Mouse (Mus musculus) embryonic facial prominence, embryonic 14.5 days (tissue): Measurements from ENCODE around the gene Tead4. TPM values are rescaled to one million over a fixed set of nuclear protein-coding genes. Genes with fewer than 3 reads are reported as not detected.

Experiments
- ATAC-seq: fragments of 200-750 bp; cut with Nextera tagmentation; 2 replicates; pipeline ENCODE4 v1.8.0; 2017; ENCODE audit warnings: low read depth, moderate number of reproducible peaks, moderate TSS enrichment
- DNase-seq: peaks from one replicate; pipeline ENCODE4 v3.0.0-alpha.2; 2015; ENCODE audit warnings: low spot score
- H3K27ac ChIP-seq: fragments of 300-500 bp; sonication (generic); replicated peaks from 2 replicates; pipeline ENCODE4 v1.5.1; 2014; ENCODE audit warnings: low read depth, mild to moderate bottlenecking, low read length, moderate library complexity
- H3K27me3 ChIP-seq: fragments of 300-500 bp; sonication (generic); replicated peaks from 2 replicates; pipeline ENCODE4 v1.6.1; 2014; ENCODE audit warnings: low read length; ENCODE audit not compliant: control insufficient read depth, insufficient read depth
- H3K36me3 ChIP-seq: fragments of 300-500 bp; sonication (generic); 2 replicates; pipeline ENCODE4 v1.6.1; 2014; ENCODE audit warnings: low read length, mixed read lengths; ENCODE audit not compliant: control insufficient read depth, insufficient read depth
- H3K4me1 ChIP-seq: fragments of 300-500 bp; sonication (generic); 2 replicates; pipeline ENCODE4 v1.6.1; 2014; ENCODE audit warnings: antibody characterized with exemption, low read length; ENCODE audit not compliant: control insufficient read depth, insufficient read depth
- H3K4me2 ChIP-seq: fragments of 300-500 bp; sonication (generic); 2 replicates; pipeline ENCODE4 v1.6.1; 2014; ENCODE audit warnings: low read depth, mild to moderate bottlenecking, low read length, moderate library complexity, mixed read lengths
- H3K4me3 ChIP-seq: fragments of 300-500 bp; sonication (generic); 2 replicates; pipeline ENCODE4 v1.5.1; 2014; ENCODE audit warnings: low read depth, mild to moderate bottlenecking, low read length
- H3K9ac ChIP-seq: fragments of 300-500 bp; sonication (generic); 2 replicates; pipeline ENCODE4 v1.6.1; 2014; ENCODE audit warnings: low read depth, mild to moderate bottlenecking, low read length, moderate library complexity, mixed read lengths
- H3K9me3 ChIP-seq: fragments of 300-500 bp; sonication (generic); 2 replicates; pipeline ENCODE4 v1.6.1; 2016; ENCODE audit warnings: low read length; ENCODE audit not compliant: control insufficient read depth
- WGBS: fragments of 180-500 bp; shearing (Covaris S2); extraction: QIAGEN DNeasy Blood & Tissue Kit; methylation state at CpG from one replicate; pipeline ENCODE4 v1.1.7; 2014; 5-methylcytosine and 5-hydroxymethylcytosine counted together
- polyA plus RNA-seq: library from polyadenylated mRNA; unstranded; fragments of >200 nt; fragmentation: Nextera tagmentation; extraction: Ambion mirVana; gene quantifications from 2 replicates; pipeline ENCODE4 v1.2.1, GENCODE M21; 2014

The Tead4 gene
- polyA plus RNA-seq, 1 experiment from 2014 or later: 8.9 TPM

DNA sequence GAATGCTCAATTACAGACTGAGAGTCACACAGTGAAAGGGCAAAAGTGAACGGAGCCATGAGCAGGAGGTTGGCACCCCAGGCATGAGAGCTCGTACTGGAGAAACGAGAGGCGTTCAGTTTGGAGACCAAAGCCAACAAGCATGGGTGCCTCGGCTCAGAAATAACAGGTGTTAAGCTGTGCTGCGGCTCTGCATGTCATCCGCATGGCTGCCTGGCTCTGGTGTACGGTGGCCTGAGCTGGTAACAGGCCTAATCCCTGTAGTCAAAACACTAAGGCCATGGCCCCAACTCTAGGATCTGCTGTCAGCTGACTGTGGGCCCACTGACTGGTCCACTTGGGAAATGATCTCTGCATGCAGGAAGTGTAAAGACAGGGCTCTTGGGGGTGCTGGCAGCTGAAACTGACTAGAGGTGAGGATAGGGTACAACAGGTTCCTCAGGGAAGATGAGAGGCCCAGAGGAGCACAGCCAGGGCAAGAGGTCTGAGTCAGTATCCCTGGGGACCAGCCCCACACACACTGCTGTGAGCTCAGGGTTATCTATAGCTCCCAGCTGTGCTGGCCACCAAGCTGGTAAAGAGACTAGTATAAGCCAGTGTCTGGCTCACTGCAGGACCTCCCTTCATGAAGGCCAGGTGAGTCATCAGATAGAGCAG lies 35.6 kb downstream of the Tead4 start:
- Histone ChIP-seq H3K9ac (no peak overlapping the region), H3K4me2 (no peak overlapping the region), H3K4me1 (no peaks in the 10 kb centered on the region), H3K27me3 (no peaks in the 10 kb centered on the region), H3K27ac (no peak overlapping the region), H3K9me3 (no peaks in the 10 kb centered on the region), H3K36me3 (no peaks in the 10 kb centered on the region), H3K4me3 (no peak overlapping the region)
- peak; percentile 31 for DNase-seq
- ATAC-seq: peak; percentile 71
- 68% methylated on average over 8 of the region's 8 CpGs for WGBS

DNA sequence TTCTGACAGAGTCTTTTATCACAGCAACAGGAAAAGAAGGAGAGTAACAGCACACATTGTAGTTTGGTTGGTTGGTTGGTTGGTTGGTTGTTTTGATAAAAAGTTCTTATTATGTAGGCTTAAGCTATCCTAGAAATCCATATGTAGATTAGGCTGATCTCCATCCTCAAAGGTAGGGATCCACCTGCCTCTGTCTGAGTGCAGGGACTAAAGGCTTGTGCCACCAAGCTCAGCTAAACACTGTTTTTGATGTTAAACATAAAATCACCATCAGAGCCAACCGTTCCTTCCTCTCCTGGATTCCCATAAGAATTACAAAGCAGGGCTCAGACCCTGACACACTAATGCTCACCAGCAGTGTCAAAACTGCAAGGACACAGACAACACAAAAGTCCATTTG lies 39.1 kb downstream of the Tead4 start:
- no peaks in the 10 kb centered on the region for H3K36me3 ChIP-seq
- H3K27ac ChIP-seq: no peak overlapping the region
- DNase-seq: no peak
- no peak for ATAC-seq
- no peak overlapping the region for H3K4me3 ChIP-seq
- WGBS: 32% methylated on average over 1 of the region's 1 CpGs
- no peak overlapping the region for H3K4me2 ChIP-seq
- no peaks in the 10 kb centered on the region for H3K9me3 ChIP-seq
- H3K4me1 ChIP-seq: no peaks in the 10 kb centered on the region
- H3K27me3 ChIP-seq: no peaks in the 10 kb centered on the region
- H3K9ac ChIP-seq: no peak overlapping the region

GRCm38 (mm10) chr6:128259252-128259651 lies 41.4 kb downstream of the Tead4 start:
- no peak overlapping the region for H3K4me3 ChIP-seq
- no peak overlapping the region for H3K9ac ChIP-seq
- no peaks in the 10 kb centered on the region for H3K9me3 ChIP-seq
- H3K27me3 ChIP-seq: no peaks in the 10 kb centered on the region
- peak; percentile 47 for DNase-seq
- no peak overlapping the region for H3K27ac ChIP-seq
- ATAC-seq: peak; percentile 73; the same call in 1 of the 2 replicates
- no peaks in the 10 kb centered on the region for H3K4me1 ChIP-seq
- H3K4me2 ChIP-seq: no peak overlapping the region
- no peaks in the 10 kb centered on the region for H3K36me3 ChIP-seq
- WGBS: 90% methylated on average over 3 of the region's 3 CpGs

DNA sequence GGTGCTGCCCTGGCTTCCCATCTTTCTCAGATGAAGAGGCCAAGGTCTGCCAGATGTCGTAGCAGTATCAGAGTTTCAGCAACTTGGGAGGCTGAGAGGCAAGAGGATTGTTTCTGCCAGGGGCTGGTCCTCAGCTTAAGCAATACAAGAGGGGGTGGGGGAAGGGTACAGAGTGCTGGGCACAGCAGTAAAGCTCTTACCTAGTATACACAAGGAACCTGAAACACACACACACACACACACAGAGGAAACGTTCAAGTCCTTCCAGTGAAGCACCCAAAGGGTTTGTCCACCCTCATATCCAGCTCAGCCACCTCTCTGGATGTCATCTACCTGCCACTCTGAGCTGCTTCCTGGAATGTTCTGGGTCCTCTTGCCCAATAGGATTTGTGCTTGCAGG lies 44.7 kb downstream of the Tead4 start:
- Histone ChIP-seq H3K4me1 (no peaks in the 10 kb centered on the region), H3K4me2 (no peak overlapping the region), H3K36me3 (no peaks in the 10 kb centered on the region), H3K9me3 (no peaks in the 10 kb centered on the region), H3K4me3 (no peak overlapping the region), H3K9ac (no peak overlapping the region), H3K27ac (no peak overlapping the region), H3K27me3 (no peaks in the 10 kb centered on the region)
- WGBS: 45% methylated on average over 2 of the region's 2 CpGs
- DNase-seq (no peak), ATAC-seq (no peak)

- no peak overlapping the region for H3K27ac ChIP-seq
- no peaks in the 10 kb centered on the region for H3K9me3 ChIP-seq
- peak; percentile 56 for DNase-seq
- H3K36me3 ChIP-seq: no peaks in the 10 kb centered on the region
- H3K4me2 ChIP-seq: no peak overlapping the region
- no peak overlapping the region for H3K4me3 ChIP-seq
- H3K4me1 ChIP-seq: no peaks in the 10 kb centered on the region
- no peaks in the 10 kb centered on the region for H3K27me3 ChIP-seq
- peak; percentile 48; the same call in 1 of the 2 replicates for ATAC-seq
- no peak overlapping the region for H3K9ac ChIP-seq
- WGBS: 73% methylated on average over 4 of the region's 4 CpGs
These were observed 45.3 kb downstream of the Tead4 start for GRCm38 (mm10) chr6:128255292-128255691.

DNA sequence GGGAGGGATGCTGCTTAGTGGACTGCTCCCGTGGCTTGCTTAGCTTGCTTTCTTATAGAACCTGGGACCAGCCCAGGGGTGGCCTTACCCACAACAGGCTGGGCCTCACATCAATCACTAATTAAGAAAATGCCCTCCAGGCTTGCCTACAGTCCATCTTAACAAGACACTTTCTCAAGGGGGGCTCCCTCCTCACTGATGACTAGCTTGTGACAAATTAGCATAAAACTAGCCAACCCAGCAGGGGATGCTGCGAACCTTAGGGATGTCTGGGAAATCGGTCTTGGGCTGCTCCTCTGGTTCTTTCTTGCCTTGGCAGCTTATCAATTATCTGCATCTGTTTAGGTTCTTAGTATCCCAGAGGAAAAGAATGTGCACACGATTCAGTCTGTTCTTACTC lies 46.1 kb downstream of the Tead4 start:
- WGBS: 47% methylated on average over 4 of the region's 4 CpGs
- ATAC-seq (no peak), DNase-seq (no peak)
- Histone ChIP-seq H3K4me3 (no peak overlapping the region), H3K4me1 (no peaks in the 10 kb centered on the region), H3K9ac (no peak overlapping the region), H3K36me3 (no peaks in the 10 kb centered on the region), H3K27me3 (no peaks in the 10 kb centered on the region), H3K4me2 (no peak overlapping the region), H3K27ac (no peak overlapping the region), H3K9me3 (no peaks in the 10 kb centered on the region)

DNA sequence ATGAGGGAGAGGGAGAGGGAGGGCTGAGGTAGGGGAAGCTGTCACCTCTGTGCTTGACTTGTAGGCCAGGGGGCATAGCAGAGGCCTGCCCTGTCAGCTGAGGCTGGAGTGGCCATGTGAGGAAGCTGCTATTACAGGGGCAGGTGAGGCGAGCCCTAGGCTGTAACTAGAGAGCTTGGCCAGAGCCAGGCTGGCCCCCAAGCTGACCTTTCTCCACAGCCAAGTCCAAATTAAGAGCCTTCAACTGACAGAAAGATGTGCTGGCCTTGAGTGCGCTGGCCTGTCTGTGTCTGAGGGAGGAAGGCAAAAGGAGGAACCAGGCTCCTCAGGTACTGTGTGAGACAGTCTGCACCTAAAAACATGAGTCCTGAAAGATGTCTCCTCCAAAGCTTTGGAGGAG lies 47.5 kb downstream of the Tead4 start:
- H3K9ac ChIP-seq: no peak overlapping the region
- H3K4me1 ChIP-seq: no peaks in the 10 kb centered on the region
- ATAC-seq (no peak), DNase-seq (no peak)
- no peaks in the 10 kb centered on the region for H3K9me3 ChIP-seq
- H3K4me2 ChIP-seq: no peak overlapping the region
- H3K36me3 ChIP-seq: no peaks in the 10 kb centered on the region
- 68% methylated on average over 2 of the region's 2 CpGs for WGBS
- H3K4me3 ChIP-seq: no peak overlapping the region
- no peaks in the 10 kb centered on the region for H3K27me3 ChIP-seq
- no peak overlapping the region for H3K27ac ChIP-seq

DNA sequence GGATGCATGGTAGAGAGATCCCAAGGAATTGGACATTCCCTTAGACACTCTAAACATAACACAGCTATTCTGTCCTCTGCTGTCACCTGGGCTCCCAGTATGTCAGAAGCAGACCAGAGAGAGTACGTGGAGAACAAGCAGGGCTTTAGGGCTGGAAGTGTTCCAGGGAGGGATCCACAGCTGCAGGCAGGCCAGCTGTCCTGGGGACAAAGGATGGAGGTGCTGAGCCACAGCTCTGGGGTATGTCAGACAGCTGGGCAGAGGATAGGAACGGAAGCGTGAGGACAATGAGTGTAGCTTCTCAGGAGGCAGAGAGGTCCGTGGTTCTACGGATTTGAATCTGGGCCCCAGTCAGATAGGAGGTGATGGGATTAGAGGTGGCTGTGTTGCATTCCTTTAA lies 50.0 kb downstream of the Tead4 start:
- no peak overlapping the region for H3K9ac ChIP-seq
- H3K4me1 ChIP-seq: no peaks in the 10 kb centered on the region
- no peak overlapping the region for H3K27ac ChIP-seq
- H3K36me3 ChIP-seq: no peaks in the 10 kb centered on the region
- no peak for ATAC-seq
- no peaks in the 10 kb centered on the region for H3K27me3 ChIP-seq
- no peak overlapping the region for H3K4me2 ChIP-seq
- 79% methylated on average over 5 of the region's 5 CpGs for WGBS
- H3K4me3 ChIP-seq: no peak overlapping the region
- H3K9me3 ChIP-seq: no peaks in the 10 kb centered on the region
- DNase-seq: peak; percentile 32

GRCm38 (mm10) chr6:128237102-128237763 lies 63.4 kb downstream of the Tead4 start:
- Histone ChIP-seq H3K4me3 (no peak overlapping the region), H3K36me3 (no peaks in the 10 kb centered on the region), H3K9ac (no peak overlapping the region), H3K27me3 (no peaks in the 10 kb centered on the region), H3K9me3 (no peaks in the 10 kb centered on the region), H3K27ac (peak overlapping the region; percentile 48; the same call in 1 of the 2 replicates), H3K4me1 (peaks cover 5% of the 10 kb centered on the region; the same call in 1 of the 2 replicates), H3K4me2 (no peak overlapping the region)
- ATAC-seq: peak; percentile 68; the same call in 1 of the 2 replicates
- peak; percentile 90 for DNase-seq
- WGBS: 61% methylated on average over 2 of the region's 2 CpGs
